Mouse (Mus musculus) forebrain, embryonic 12.5 days (tissue): ENCODE measurements around the gene Sp2. TPM values are rescaled to one million over a fixed set of nuclear protein-coding genes. Genes with fewer than 3 reads are reported as not detected.

ENCODE experiments used
- ATAC-seq: fragments of 200-750 bp; cut with Nextera tagmentation; 2 replicates; pipeline ENCODE4 v1.8.0; 2017; ENCODE audit warnings: moderate TSS enrichment; ENCODE audit not compliant: low FRiP score
- H3K27ac ChIP-seq: fragments of 300-500 bp; sonication (generic); 2 replicates; pipeline ENCODE4 v1.5.1; 2016; ENCODE audit warnings: mild to moderate bottlenecking
- H3K27me3 ChIP-seq: fragments of 300-500 bp; sonication (generic); 2 replicates; pipeline ENCODE4 v1.6.1; 2016; ENCODE audit warnings: mild to moderate bottlenecking
- H3K36me3 ChIP-seq: fragments of 300-500 bp; sonication (generic); replicated peaks from 2 replicates; pipeline ENCODE4 v1.6.1; 2016; ENCODE audit warnings: mild to moderate bottlenecking
- H3K4me1 ChIP-seq: fragments of 300-500 bp; sonication (generic); 2 replicates; pipeline ENCODE4 v1.6.1; 2016
- H3K4me2 ChIP-seq: fragments of 300-500 bp; sonication (generic); 2 replicates; pipeline ENCODE4 v1.6.1; 2016; ENCODE audit warnings: mild to moderate bottlenecking, moderate library complexity
- H3K4me3 ChIP-seq: fragments of 300-500 bp; sonication (generic); replicated peaks from 2 replicates; pipeline ENCODE4 v1.5.1; 2016; ENCODE audit warnings: mild to moderate bottlenecking
- H3K9ac ChIP-seq: fragments of 300-500 bp; sonication (generic); 2 replicates; pipeline ENCODE4 v1.6.1; 2016; ENCODE audit warnings: mild to moderate bottlenecking
- H3K9me3 ChIP-seq: fragments of 300-500 bp; sonication (generic); 2 replicates; pipeline ENCODE4 v1.6.1; 2016
- WGBS: fragments of 180-500 bp; shearing (Covaris S2); methylation state at CpG from one replicate; pipeline ENCODE4 v1.1.7; 2016; 5-methylcytosine and 5-hydroxymethylcytosine counted together
- polyA plus RNA-seq: library from polyadenylated mRNA; unstranded; fragments of >200 nt; fragmentation: Nextera tagmentation; extraction: Ambion mirVana; gene quantifications from 2 replicates; pipeline ENCODE4 v1.2.1, GENCODE M21; 2016

Gene Sp2
- polyA plus RNA-seq, 1 experiment from 2014 or later = 23.1 TPM

GRCm38 (mm10) chr11:96906431-96907161 is 76.2 kb downstream of the Sp2 start:
- Histone ChIP-seq H3K27me3 (no peaks in the 10 kb centered on the region), H3K4me3 (no peak overlapping the region), H3K36me3 (peaks cover 39% of the 10 kb centered on the region), H3K4me2 (no peak overlapping the region), H3K27ac (peak overlapping the region; percentile 61), H3K4me1 (peaks cover 77% of the 10 kb centered on the region), H3K9ac (0 out of 2 replicates have a peak overlapping the region, but pooled peaks have one; percentile 22), H3K9me3 (no peaks in the 10 kb centered on the region)
- 61% methylated on average over 15 of the region's 15 CpGs for WGBS
- no peak for ATAC-seq

Other genes with a start within 250 kb of the Sp2 start
- gene Snx11, start 205.4 kb downstream of the Sp2 start, polyA plus RNA-seq = 31.0 and 40.3 TPM in 2 replicates
- 168 and 172 TPM in 2 replicates for gene Cbx1, start 193.8 kb downstream of the Sp2 start, polyA plus RNA-seq
- gene Nfe2l1, start 153.0 kb downstream of the Sp2 start, polyA plus RNA-seq = 72.8 and 76.0 TPM in 2 replicates
- gene Copz2, start 133.1 kb downstream of the Sp2 start, polyA plus RNA-seq = 22.9 and 27.8 TPM in 2 replicates
- 102 and 106 TPM in 2 replicates for gene Cdk5rap3, start 66.5 kb downstream of the Sp2 start, polyA plus RNA-seq
- gene Prr15l, start 54.9 kb downstream of the Sp2 start, polyA plus RNA-seq = 0.58 and 0.60 TPM in 2 replicates
- 17.2 and 17.4 TPM in 2 replicates for gene Pnpo, start 39.0 kb downstream of the Sp2 start, polyA plus RNA-seq
- gene Sp6, start 30.4 kb upstream of the Sp2 start, polyA plus RNA-seq = 0.26 and 0.51 TPM in 2 replicates
- 26.0 and 28.0 TPM in 2 replicates for gene Scrn2, start 47.0 kb upstream of the Sp2 start, polyA plus RNA-seq
- 2.3 and 3.2 TPM in 2 replicates for gene Lrrc46, start 58.4 kb upstream of the Sp2 start, polyA plus RNA-seq
- gene Mrpl10, start 58.6 kb upstream of the Sp2 start, polyA plus RNA-seq = 64.0 and 65.8 TPM in 2 replicates
- gene Osbpl7, start 67.7 kb upstream of the Sp2 start, polyA plus RNA-seq = 8.2 and 8.7 TPM in 2 replicates
- gene Tbx21, start 132.4 kb upstream of the Sp2 start, polyA plus RNA-seq = 0.19 and 0.33 TPM in 2 replicates
- gene Tbkbp1, start 168.5 kb upstream of the Sp2 start, polyA plus RNA-seq = 5.7 and 6.5 TPM in 2 replicates
- 71.3 and 73.9 TPM in 2 replicates for gene Kpnb1, start 204.9 kb upstream of the Sp2 start, polyA plus RNA-seq